Mouse (Mus musculus): Measurements from ENCODE around the gene Gak.

The Gak gene

GRCm38 (mm10) chr5:108629634-108630483 is at the start of gene Gak, which contains the start of gene Tmem175:
Gene Gak, minus strand, starts transcription at chr5:108629755.
Gene Tmem175, plus strand, starts transcription at chr5:108629770.
- in situ Hi-C loops (cut with MboI, MseI), result loop anchor here (10.0 kb wide), 1 partner anchor 845 kb away; no protein-coding TSS in a partner anchor

- in situ Hi-C loops (cut with MboI, MseI), result no loop called here
Measured at GRCm38 (mm10) chr5:108678296-108678854, 48.8 kb upstream of the Gak start.

DNA sequence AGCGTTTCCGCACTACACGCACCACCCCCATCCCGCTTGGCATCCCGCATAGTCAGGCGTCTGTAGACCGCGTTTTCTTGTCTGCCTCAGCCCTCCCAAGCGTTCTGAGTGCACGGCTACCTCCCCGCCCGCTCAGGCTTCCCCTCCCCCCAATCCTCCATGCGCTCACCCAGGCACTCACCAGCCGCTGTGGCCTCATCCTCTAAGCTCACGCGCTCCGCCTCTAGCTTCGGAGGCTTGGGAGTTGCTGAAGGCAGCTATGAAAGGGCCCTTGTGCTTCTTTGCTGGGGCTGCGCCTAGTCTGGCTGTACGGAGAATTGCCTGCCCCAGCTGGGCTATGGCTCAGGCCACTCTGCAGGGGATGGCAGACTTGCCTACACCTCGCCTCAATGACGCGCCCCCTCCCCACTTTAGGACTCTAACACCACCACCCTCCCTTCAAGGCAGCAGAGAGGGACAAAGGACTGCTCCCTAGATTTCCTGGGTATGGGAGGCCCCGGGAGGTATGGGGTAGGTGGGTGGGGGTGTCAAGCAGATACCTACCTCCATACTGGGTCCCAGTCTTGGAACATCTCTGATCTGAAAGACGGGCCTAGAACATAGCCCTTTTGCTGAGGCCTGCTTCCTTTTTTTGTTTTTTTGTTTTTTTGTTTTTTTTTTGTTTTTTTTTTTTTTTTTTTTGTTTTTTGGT is 48.2 kb upstream of the Gak start:
- in situ Hi-C loops (cut with MboI, MseI), result no loop called here

GRCm38 (mm10) chr5:108676772-108677498 is 47.4 kb upstream of the Gak start:
- in situ Hi-C loops (cut with MboI, MseI), result no loop called here

GRCm38 (mm10) chr5:108675251-108675816 is 45.8 kb upstream of the Gak start, which contains the start of gene Slc26a1:
Gene Slc26a1, minus strand, starts transcription at chr5:108675569.
- in situ Hi-C loops (cut with MboI, MseI), result no loop called here

GRCm38 (mm10) chr5:108674624-108675023 is 45.1 kb upstream of the Gak start:
- in situ Hi-C loops (cut with MboI, MseI), result no loop called here

- in situ Hi-C loops (cut with MboI, MseI), result no loop called here
Measured at GRCm38 (mm10) chr5:108671757-108672156, 42.2 kb upstream of the Gak start.

DNA sequence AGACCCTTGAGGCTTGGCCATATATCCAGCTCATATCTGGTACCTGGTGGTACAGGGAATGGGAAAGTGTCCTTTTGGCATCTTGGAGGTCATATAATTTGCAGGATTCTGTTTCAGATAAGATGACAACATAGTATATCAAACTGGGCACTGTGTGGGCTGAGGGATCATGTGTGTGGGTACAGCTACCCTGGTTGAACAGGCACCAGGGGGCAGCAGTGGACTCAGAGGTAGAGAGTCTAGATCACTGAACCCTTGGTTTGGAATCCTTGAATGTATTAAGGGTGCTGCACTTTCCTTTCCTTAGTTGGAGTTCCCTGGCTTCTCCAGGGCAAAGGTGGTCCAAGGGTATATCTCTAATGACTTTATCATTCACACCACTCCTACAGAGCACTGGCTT is 41.2 kb upstream of the Gak start:
- in situ Hi-C loops (cut with MboI, MseI), result no loop called here

DNA sequence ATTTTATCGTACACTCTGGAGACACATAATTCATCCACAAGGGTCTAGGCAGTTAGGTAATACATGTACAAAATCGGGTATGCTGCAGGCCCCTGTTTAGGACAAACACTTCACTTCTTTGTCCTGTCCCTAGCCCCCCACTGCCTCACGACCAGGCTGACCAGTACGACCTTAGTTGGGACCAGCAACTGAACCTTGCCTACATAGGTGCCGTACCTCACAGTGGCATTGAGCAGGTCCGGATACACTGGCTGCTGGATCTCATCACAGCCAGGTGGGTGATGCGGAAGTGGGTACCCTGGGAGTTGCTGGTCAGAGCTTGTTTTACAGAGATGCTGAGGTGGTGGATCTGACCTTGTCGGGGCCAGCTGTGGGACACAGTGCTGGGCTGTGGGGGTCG is 40.4 kb upstream of the Gak start:
- in situ Hi-C loops (cut with MboI, MseI), result no loop called here

GRCm38 (mm10) chr5:108668977-108669936 is 39.7 kb upstream of the Gak start, which contains the start of gene Dgkq:
Gene Dgkq, minus strand, starts transcription at chr5:108669672.
- in situ Hi-C loops (cut with MboI, MseI), result no loop called here

DNA sequence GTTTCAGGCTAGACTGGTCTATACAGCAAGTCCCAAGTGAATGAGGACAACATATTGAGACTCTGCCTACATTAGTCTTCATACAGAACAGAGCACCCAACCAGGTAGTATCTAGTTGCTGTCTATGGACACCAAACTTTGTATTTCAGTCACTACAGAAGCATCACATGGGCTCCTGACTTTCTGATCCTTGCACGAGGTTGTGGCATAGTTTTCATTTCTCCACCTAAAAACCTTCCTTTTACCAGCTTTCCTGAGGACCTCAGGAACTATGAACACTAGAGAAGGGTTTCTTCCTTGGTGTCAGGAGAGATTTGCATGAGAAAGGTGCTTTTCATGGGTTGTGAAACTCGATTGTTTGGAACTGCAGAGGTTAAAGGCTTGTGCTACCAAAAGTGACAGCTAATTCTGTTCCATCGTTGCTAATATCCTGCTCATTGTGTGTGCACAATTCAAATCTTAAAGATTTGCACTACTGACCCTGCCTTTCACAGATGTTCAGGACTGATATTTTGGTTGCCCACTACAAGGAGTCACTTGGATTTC is 38.9 kb upstream of the Gak start:
- in situ Hi-C loops (cut with MboI, MseI), result no loop called here

DNA sequence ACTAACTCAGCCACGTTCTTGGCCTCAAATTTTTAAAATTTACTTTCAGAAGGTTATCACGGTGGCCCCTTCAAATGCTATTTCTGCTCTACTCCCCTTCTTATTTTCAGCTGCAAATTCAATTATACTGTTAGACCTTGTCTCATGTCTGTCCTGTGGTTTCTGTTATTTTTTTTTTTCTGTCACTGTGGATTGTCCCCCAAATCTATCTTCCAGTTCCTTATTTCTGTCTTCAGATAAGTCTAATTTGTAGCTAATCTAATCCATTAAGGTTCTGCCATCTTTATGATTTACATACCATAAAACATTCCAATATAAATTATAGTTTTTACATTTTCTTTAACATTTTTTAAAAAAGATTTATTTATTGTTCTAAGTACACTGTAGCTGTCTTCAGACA is 37.8 kb upstream of the Gak start:
- in situ Hi-C loops (cut with MboI, MseI), result no loop called here

- in situ Hi-C loops (cut with MboI, MseI), result no loop called here
Measured at GRCm38 (mm10) chr5:108665066-108665465, 35.5 kb upstream of the Gak start.

GRCm38 (mm10) chr5:108662772-108663171 is 33.2 kb upstream of the Gak start:
- in situ Hi-C loops (cut with MboI, MseI), result no loop called here

DNA sequence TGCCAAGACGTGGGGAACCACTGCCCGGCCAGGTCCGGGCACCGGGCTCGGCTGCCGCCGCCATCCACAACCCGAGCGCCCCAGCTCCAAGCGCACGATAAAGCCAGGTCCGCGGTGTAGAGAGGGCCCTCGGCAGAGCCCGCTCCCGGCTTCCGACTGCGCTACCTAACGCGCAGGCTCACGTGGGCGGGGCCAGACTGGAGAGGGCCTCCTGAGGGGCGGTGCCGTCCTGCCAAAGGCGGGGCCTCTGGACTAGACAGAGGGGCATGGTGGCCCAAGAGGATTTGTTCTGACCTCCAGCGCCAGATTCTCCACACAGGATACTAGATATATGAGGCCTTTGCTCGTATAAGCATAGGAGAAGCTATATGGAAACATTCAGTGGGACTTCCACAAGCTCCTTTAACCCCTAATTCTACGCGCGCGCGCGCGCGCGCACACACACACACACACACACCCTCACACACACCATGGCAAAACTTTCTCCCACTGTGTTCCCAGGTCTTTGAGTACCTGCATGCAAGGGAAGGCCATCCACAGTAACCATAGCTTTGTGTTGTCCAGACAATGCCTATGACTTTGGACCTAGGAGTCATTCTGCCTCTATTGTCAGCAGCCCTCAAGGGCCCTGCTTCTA is 31.2 kb upstream of the Gak start:
- in situ Hi-C loops (cut with MboI, MseI), result no loop called here

GRCm38 (mm10) chr5:108659698-108660631 is 30.4 kb upstream of the Gak start, which contains the start of gene Idua:
Gene Idua, plus strand, starts transcription at chr5:108660331.
- in situ Hi-C loops (cut with MboI, MseI), result loop anchor here (10.0 kb wide), 1 partner anchor 225 kb away; the partner anchor contains the start of gene Atp5k

- in situ Hi-C loops (cut with MboI, MseI), result loop anchor here (10.0 kb wide), 1 partner anchor 224 kb away; the partner anchor contains the start of gene Atp5k
Measured at GRCm38 (mm10) chr5:108658611-108659010, 29.1 kb upstream of the Gak start.

GRCm38 (mm10) chr5:108657406-108657805 is 27.9 kb upstream of the Gak start:
- in situ Hi-C loops (cut with MboI, MseI), result loop anchor here (10.0 kb wide), 1 partner anchor 223 kb away; the partner anchor contains the start of gene Atp5k
